Comparison of ENCODE assay signal across 8 mouse cellular contexts in the genomic region with DNA sequence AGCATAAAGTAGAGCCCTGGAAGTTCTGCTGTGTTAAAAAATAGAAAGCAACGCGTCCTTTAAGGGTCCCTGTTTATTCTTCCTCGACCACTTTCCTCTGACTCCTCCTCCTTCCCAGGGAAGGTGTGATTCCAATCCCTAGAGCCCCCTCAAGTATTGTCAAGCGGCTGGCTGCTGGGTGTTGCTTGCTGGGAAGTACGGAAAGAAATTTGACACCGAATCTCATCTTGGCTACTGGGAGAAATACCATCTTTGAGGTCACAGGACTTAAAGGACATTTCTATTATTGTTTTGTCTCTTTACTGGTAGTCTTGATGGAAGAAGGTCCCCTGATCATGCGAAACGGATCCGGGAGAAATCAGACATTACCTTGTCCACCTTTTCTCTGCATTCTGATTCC. TPM values are rescaled to one million over a fixed set of nuclear protein-coding genes. Genes with fewer than 3 reads are reported as not detected.
A peak's percentile ranks its signal among the peaks of the same experiment; 100 is the strongest.
DNase-seq lines count a peak whose midpoint lies in the region; ATAC-seq and TF ChIP-seq lines count a peak whose summit lies in the region.

A gene (plus strand): TSS at position 156 of the 400 bp plus-strand sequence.

- no peak for ATAC-seq in heart, embryonic 12.5 days (ENCODE audit: insufficient number of reproducible peaks, low FRiP score)
- ATAC-seq in heart, postnatal 0 days (ENCODE audit: insufficient read depth, low read depth): no peak
- ATAC-seq in midbrain, embryonic 12.5 days (ENCODE audit: low FRiP score, low read depth): no peak
- ATAC-seq in monocyte, adult 5-6 weeks (replicated peaks; ENCODE audit: insufficient number of reproducible peaks, low FRiP score, low TSS enrichment, poor library complexity, severe bottlenecking): no peak

- H3K27ac ChIP-seq in heart, embryonic 12.5 days (ENCODE audit: poor library complexity, severe bottlenecking): no peak within 1 kb of the TSS
- H3K27ac ChIP-seq in heart, postnatal 0 days (ENCODE audit: low read depth): no peak within 1 kb of the TSS
- no peak within 1 kb of the TSS for H3K27ac ChIP-seq in midbrain, embryonic 12.5 days (replicated peaks)

- no peak for DNase-seq in heart, adult 18-20 months
- no peak for DNase-seq in adrenal gland, postnatal 25 days
- DNase-seq in heart, postnatal 0 days (ENCODE audit: low spot score): no peak
- DNase-seq in cerebellum, adult 9-11 months: no peak
- no peak for DNase-seq in cerebellum, adult 8-10 months

- no peak for TF ChIP-seq EP300 in heart, postnatal 0 days (IDR thresholded peaks at IDR 0.05; ENCODE audit: low read depth)

- peak within 1 kb of the TSS; percentile 60 for H3K4me3 ChIP-seq in heart, embryonic 12.5 days
- H3K4me3 ChIP-seq in heart, postnatal 0 days (ENCODE audit: low read depth, low read length): peak within 1 kb of the TSS; percentile 45
- peak within 1 kb of the TSS; percentile 39 for H3K4me3 ChIP-seq in midbrain, embryonic 12.5 days

- whole genome bisulfite sequencing in heart, embryonic 12.5 days: 2% methylated on average over 9 of the region's 9 CpGs
- WGBS in heart, postnatal 0 days: 2% methylated on average over 9 of the region's 9 CpGs
- WGBS in midbrain, embryonic 12.5 days: 8% methylated on average over 9 of the region's 9 CpGs

- no peak for TF ChIP-seq CTCF in heart, postnatal 0 days (IDR thresholded peaks at IDR 0.05; ENCODE audit: low read depth)

- H3K4me2 ChIP-seq in heart, embryonic 12.5 days: peak within 1 kb of the TSS; percentile 96
- peak within 1 kb of the TSS; percentile 70 for H3K4me2 ChIP-seq in heart, postnatal 0 days (ENCODE audit: low read depth, low read length)
- H3K4me2 ChIP-seq in midbrain, embryonic 12.5 days (replicated peaks): peak within 1 kb of the TSS; percentile 68

- no peaks in the 10 kb centered on the region for H3K36me3 ChIP-seq in heart, embryonic 12.5 days
- H3K36me3 ChIP-seq in heart, postnatal 0 days (replicated peaks; ENCODE audit: control insufficient read depth, insufficient read depth, low read length): no peaks in the 10 kb centered on the region
- H3K36me3 ChIP-seq in midbrain, embryonic 12.5 days: no peaks in the 10 kb centered on the region

- no peaks in the 10 kb centered on the region for H3K9me3 ChIP-seq in heart, embryonic 12.5 days (replicated peaks)
- H3K9me3 ChIP-seq in heart, postnatal 0 days (replicated peaks; ENCODE audit: control insufficient read depth, low read length): no peaks in the 10 kb centered on the region
- H3K9me3 ChIP-seq in midbrain, embryonic 12.5 days: no peaks in the 10 kb centered on the region

- peak within 1 kb of the TSS; percentile 63 for H3K9ac ChIP-seq in heart, embryonic 12.5 days
- peak within 1 kb of the TSS; percentile 28; the same call in 1 of the 2 replicates for H3K9ac ChIP-seq in heart, postnatal 0 days (replicated peaks; ENCODE audit: low read depth, low read length)
- peak within 1 kb of the TSS; percentile 46; the same call in 1 of the 2 replicates for H3K9ac ChIP-seq in midbrain, embryonic 12.5 days (replicated peaks)

- no peaks in the 10 kb centered on the region for H3K27me3 ChIP-seq in heart, embryonic 12.5 days (replicated peaks)
- H3K27me3 ChIP-seq in heart, postnatal 0 days (ENCODE audit: control insufficient read depth, insufficient read depth, low read length): no peaks in the 10 kb centered on the region
- H3K27me3 ChIP-seq in midbrain, embryonic 12.5 days: peaks cover 16% of the 10 kb centered on the region

- H3K4me1 ChIP-seq in heart, embryonic 12.5 days (replicated peaks): 0 out of 2 replicates have a peak, but pooled peaks cover 7% of the 10 kb centered on the region
- H3K4me1 ChIP-seq in heart, postnatal 0 days (ENCODE audit: control insufficient read depth, insufficient read depth): peaks cover 4% of the 10 kb centered on the region; the same call in 1 of the 2 replicates
- H3K4me1 ChIP-seq in midbrain, embryonic 12.5 days: peaks cover 12% of the 10 kb centered on the region

RNA-seq across cellular contexts. Expression of the gene that starts here (rescaled TPM):
- 1.6 and 2.0 TPM in 2 replicates for polyA plus RNA-seq in heart, embryonic 12.5 days (2016; fragmentation: Nextera tagmentation; extraction: Ambion mirVana)
- 1 to 10 TPM; 7.9 to 8.9 TPM for total RNA-seq in heart, adult 18-20 months (2021)
- total RNA-seq in adrenal gland, postnatal 25 days (2021): 211 and 257 TPM in 2 replicates
- 0.27 and 0.57 TPM in 2 replicates for total RNA-seq in heart, postnatal 0 days (2014; rRNA removed; ENCODE audit: low replicate concordance)
- 0.90 and 1.4 TPM in 2 replicates for polyA plus RNA-seq in heart, postnatal 0 days (2015; fragmentation: Nextera tagmentation; extraction: Ambion mirVana)
- 0.03 and 0.11 TPM in 2 replicates for polyA plus RNA-seq in midbrain, embryonic 12.5 days (2016; fragmentation: Nextera tagmentation; extraction: Ambion mirVana)
- total RNA-seq in monocyte, adult 5-6 weeks (2017): 0.29 TPM in 1 of 3 replicates, not detected in the others

Comparison
In these comparisons a context has a peak if more than half of its experiments do, and no peak if none do; other contexts are left out.
1. RNA of the gene that starts here (total RNA-seq): 211 to 257 TPM in adrenal gland, postnatal 25 days; 7.9 to 8.9 TPM in heart, adult 18-20 months, 0.27 to 0.57 TPM in heart, postnatal 0 days and 0.29 TPM in monocyte, adult 5-6 weeks; every median in the first group is over 10 times any median in the second.
2. Peak in every context shown above with its lines, with median percentiles within 50 percentile points of each other: H3K4me2 ChIP-seq, H3K4me3 ChIP-seq and H3K9ac ChIP-seq.